Mouse (Mus musculus) heart, adult 2 months (tissue): ENCODE measurements around the gene Slc4a5.

Source experiments
- CTCF ChIP-seq: fragments of 200-600 bp; IDR thresholded peaks from 2 replicates; pipeline ENCODE4 v1.8.1; 2022; ENCODE audit warnings: antibody characterized with exemption, mild to moderate bottlenecking, moderate library complexity
- EP300 ChIP-seq: fragments of 200-500 bp; IDR thresholded peaks from 2 replicates; pipeline ENCODE4 v1.6.1; 2011; ENCODE audit warnings: low read depth, low read length, control low read depth; ENCODE audit not compliant: insufficient read depth
- POLR2A ChIP-seq: fragments of 200-500 bp; IDR thresholded peaks from 2 replicates; pipeline ENCODE4 v1.6.1; 2011; ENCODE audit warnings: mild to moderate bottlenecking, low read depth, low read length, control low read depth; ENCODE audit not compliant: insufficient read depth

- TF ChIP-seq EP300 = no peak
- TF ChIP-seq POLR2A = no peak
- TF ChIP-seq CTCF = no peak
Observed at GRCm38 (mm10) chr6:83234280-83234741, 14.7 kb downstream of the Slc4a5 start.
